Mouse (Mus musculus) retina, embryonic 14.5 days (tissue): ENCODE results near the gene Agxt2.

ENCODE experiments used
- DNase-seq: peaks from one replicate; pipeline ENCODE4 v3.0.0-alpha.2; 2015; ENCODE audit warnings: low spot score

Gene Agxt2

GRCm38 (mm10) chr15:10426545-10427266 lies 68.4 kb downstream of the Agxt2 start:
- DNase-seq = no peak

DNA sequence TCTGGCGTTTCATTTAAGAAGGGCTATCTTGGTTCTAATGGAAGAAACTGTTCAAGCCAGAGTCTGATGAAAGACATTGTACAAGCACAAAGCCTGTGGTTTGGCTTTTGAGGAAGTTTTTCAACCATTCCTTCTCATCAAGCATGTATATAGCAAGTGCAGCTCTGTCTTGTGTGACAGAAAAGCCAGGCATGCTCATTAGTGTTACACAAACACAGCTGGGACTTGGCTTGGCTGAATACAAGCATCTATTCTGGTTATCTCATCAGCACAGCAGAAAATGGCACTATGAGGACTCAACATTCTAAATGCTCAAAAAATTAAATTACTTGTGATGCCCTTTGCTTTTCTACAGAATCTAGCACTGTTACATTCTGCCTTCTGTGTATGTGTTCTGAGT lies 78.6 kb downstream of the Agxt2 start:
- no peak for DNase-seq

DNA sequence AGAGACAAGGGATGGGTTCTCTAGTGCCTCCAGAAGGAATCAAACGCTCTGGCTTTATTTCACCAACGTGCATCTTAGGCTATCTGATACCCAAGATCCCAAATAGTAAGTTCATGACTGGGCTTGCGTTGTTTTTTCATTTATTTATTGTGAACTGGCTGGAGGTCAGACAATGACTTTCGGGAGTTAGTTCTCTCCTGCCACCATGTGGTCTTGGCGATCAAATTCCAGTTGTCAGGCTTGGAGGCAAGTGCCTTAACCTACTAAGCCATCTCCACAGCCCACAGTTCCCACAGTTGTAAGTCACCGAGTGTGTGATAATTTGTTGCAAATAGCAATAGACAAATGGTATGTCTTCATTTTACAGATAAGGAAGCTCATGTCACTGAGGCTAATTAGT lies 81.6 kb downstream of the Agxt2 start:
- peak; percentile 14 for DNase-seq

GRCm38 (mm10) chr15:10441493-10441892 lies 83.2 kb downstream of the Agxt2 start:
- no peak for DNase-seq

DNA sequence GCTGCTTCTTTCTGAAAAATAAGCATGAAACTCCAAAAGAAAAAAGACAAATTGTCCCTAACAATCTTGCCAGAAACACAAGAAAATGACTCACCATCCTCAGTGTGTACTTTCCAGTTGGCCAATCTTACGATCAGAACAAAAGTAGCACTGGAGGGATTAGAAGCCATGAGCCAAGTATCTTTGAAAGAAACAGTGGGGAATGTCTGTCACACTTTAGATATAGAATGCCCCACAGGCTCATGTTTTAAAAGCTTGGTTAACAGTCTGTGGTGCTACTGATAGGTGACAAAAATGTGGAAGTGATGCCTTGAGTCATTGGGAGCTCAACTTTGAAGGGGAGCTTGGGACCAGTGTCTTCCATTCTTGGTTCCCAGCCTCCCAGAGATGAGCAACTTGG lies 83.9 kb downstream of the Agxt2 start:
- DNase-seq = no peak

- no peak for DNase-seq
Measured at GRCm38 (mm10) chr15:10447102-10447501, 88.8 kb downstream of the Agxt2 start.
